Comparison of ENCODE assay signal across 11 mouse cellular contexts in the genomic region with DNA sequence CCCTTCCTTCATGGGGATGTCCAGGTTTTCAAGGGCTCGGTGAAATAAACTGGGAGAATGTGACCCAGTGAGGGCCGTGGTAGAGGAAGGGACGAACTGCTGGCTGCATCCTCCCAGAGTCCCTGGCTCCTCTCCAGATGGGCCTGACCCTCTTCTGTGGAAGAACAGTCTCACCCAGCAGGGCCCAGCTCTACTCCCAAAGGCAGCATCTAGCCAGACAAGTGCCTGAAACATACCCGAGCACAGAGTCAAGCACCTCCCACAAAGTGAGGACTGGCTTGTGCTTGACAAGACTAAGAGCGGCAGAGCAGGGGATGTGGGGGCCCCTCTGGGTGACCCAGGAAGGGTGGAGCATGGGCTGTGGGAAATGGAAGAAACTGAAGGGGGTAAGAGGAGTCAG. TPM values are rescaled to one million over a fixed set of nuclear protein-coding genes. Genes with fewer than 3 reads are reported as not detected.
DNase-seq lines count a peak whose midpoint lies in the region; ATAC-seq and TF ChIP-seq lines count a peak whose summit lies in the region.
"Had no signal": no experiment of that assay in that cellular context is flagged by ENCODE, and none has a peak within 500 bp of the region (broad histone marks: within the 10 kb centered on the region; RNA-seq: fewer than 3 reads in every experiment).

No protein-coding gene starts in this region.

- WGBS in lung, embryonic 16.5 days: 37% methylated on average over 5 of the region's 5 CpGs
- 50% methylated on average over 5 of the region's 5 CpGs for WGBS in heart, embryonic 11.5 days (ENCODE audit: insufficient replicate concordance)
- WGBS in limb, embryonic 10.5 days: 81% methylated on average over 5 of the region's 5 CpGs
- 83% methylated on average over 5 of the region's 5 CpGs for WGBS in forebrain, embryonic 12.5 days
- WGBS in forebrain, embryonic 14.5 days: 71% methylated on average over 5 of the region's 5 CpGs

- no peaks in the 10 kb centered on the region for H3K36me3 ChIP-seq in lung, embryonic 16.5 days (ENCODE audit: control insufficient read depth, insufficient read depth, low read length)
- H3K36me3 ChIP-seq in heart, embryonic 11.5 days (ENCODE audit: control insufficient read depth, insufficient read depth, low read length): no peaks in the 10 kb centered on the region
- H3K36me3 ChIP-seq in limb, embryonic 10.5 days: peaks cover 22% of the 10 kb centered on the region
- peaks cover 44% of the 10 kb centered on the region for H3K36me3 ChIP-seq in forebrain, embryonic 12.5 days (replicated peaks)
- H3K36me3 ChIP-seq in forebrain, embryonic 14.5 days (ENCODE audit: control insufficient read depth, insufficient read depth, low read length): peaks cover 52% of the 10 kb centered on the region
- H3K36me3 ChIP-seq: intestine, embryonic 15.5 days had no signal

- H3K4me1 ChIP-seq in lung, embryonic 16.5 days (replicated peaks; ENCODE audit: control insufficient read depth, insufficient read depth, low read length): no peaks in the 10 kb centered on the region
- peaks cover 16% of the 10 kb centered on the region for H3K4me1 ChIP-seq in heart, embryonic 11.5 days (ENCODE audit: control insufficient read depth, insufficient read depth, low read length)
- 0 out of 2 replicates have a peak, but pooled peaks cover 3% of the 10 kb centered on the region for H3K4me1 ChIP-seq in limb, embryonic 10.5 days
- H3K4me1 ChIP-seq in forebrain, embryonic 12.5 days: peaks cover 7% of the 10 kb centered on the region
- 0 out of 2 replicates have a peak, but pooled peaks cover 3% of the 10 kb centered on the region for H3K4me1 ChIP-seq in forebrain, embryonic 14.5 days (ENCODE audit: control insufficient read depth, insufficient read depth, low read length)

- H3K9me3 ChIP-seq in lung, embryonic 16.5 days (ENCODE audit: control insufficient read depth, low read length): no peaks in the 10 kb centered on the region
- H3K9me3 ChIP-seq in heart, embryonic 11.5 days (replicated peaks; ENCODE audit: control insufficient read depth, low read length): no peaks in the 10 kb centered on the region
- H3K9me3 ChIP-seq in limb, embryonic 10.5 days (replicated peaks): no peaks in the 10 kb centered on the region
- no peaks in the 10 kb centered on the region for H3K9me3 ChIP-seq in forebrain, embryonic 12.5 days
- H3K9me3 ChIP-seq in forebrain, embryonic 14.5 days (replicated peaks; ENCODE audit: control insufficient read depth, low read length): no peaks in the 10 kb centered on the region
- H3K9me3 ChIP-seq: intestine, embryonic 15.5 days; limb, embryonic 13.5 days; megakaryocyte, embryonic 14.5 days; neural tube, embryonic 12.5 days had no signal

- H3K4me3 ChIP-seq in lung, embryonic 16.5 days (ENCODE audit: low read length): no peak overlapping the region
- H3K4me3 ChIP-seq in gastrocnemius, adult 2 months: no peak overlapping the region
- H3K4me3 ChIP-seq in heart, embryonic 11.5 days (ENCODE audit: low read depth, low read length): no peak overlapping the region
- no peak overlapping the region for H3K4me3 ChIP-seq in limb, embryonic 10.5 days
- H3K4me3 ChIP-seq in forebrain, embryonic 12.5 days (replicated peaks): no peak overlapping the region
- H3K4me3 ChIP-seq in forebrain, embryonic 14.5 days (ENCODE audit: low read depth, low read length): no peak overlapping the region
- H3K4me3 ChIP-seq: intestine, embryonic 15.5 days; limb, embryonic 13.5 days; megakaryocyte, embryonic 14.5 days; neural tube, embryonic 12.5 days had no signal

- H3K4me2 ChIP-seq in lung, embryonic 16.5 days (ENCODE audit: low read depth, low read length): no peak overlapping the region
- H3K4me2 ChIP-seq in heart, embryonic 11.5 days: no peak overlapping the region
- no peak overlapping the region for H3K4me2 ChIP-seq in forebrain, embryonic 12.5 days
- H3K4me2 ChIP-seq in forebrain, embryonic 14.5 days (ENCODE audit: low read length): no peak overlapping the region
- H3K4me2 ChIP-seq: intestine, embryonic 15.5 days; limb, embryonic 13.5 days; neural tube, embryonic 12.5 days had no signal

- ATAC-seq in lung, embryonic 16.5 days (ENCODE audit: low read depth): peak; percentile 51; the same call in 1 of the 2 replicates
- no peak for ATAC-seq in heart, embryonic 11.5 days (replicated peaks; ENCODE audit: insufficient number of reproducible peaks, low FRiP score, low TSS enrichment)
- ATAC-seq in forebrain, embryonic 12.5 days (ENCODE audit: low FRiP score): no peak
- no peak for ATAC-seq in forebrain, embryonic 14.5 days
- ATAC-seq: intestine, embryonic 15.5 days had no signal

- H3K9ac ChIP-seq in lung, embryonic 16.5 days (ENCODE audit: low read length): no peak overlapping the region
- no peak overlapping the region for H3K9ac ChIP-seq in heart, embryonic 11.5 days (ENCODE audit: low read depth, low read length)
- no peak overlapping the region for H3K9ac ChIP-seq in forebrain, embryonic 12.5 days
- no peak overlapping the region for H3K9ac ChIP-seq in forebrain, embryonic 14.5 days (ENCODE audit: low read length)
- H3K9ac ChIP-seq: intestine, embryonic 15.5 days; limb, embryonic 13.5 days; neural tube, embryonic 12.5 days had no signal

- DNase-seq in lung, postnatal 25 days (ENCODE audit: low spot score): no peak
- peak; percentile 65 for DNase-seq in gastrocnemius, adult 2 months
- DNase-seq in limb, embryonic 10.5 days (ENCODE audit: low spot score): no peak
- DNase-seq in forebrain, embryonic 14.5 days (ENCODE audit: low spot score): no peak

- intact Hi-C loops in gastrocnemius, adult 2 months (cut with DNase I): no loop called here

- TF ChIP-seq CTCF in gastrocnemius, adult 2 months (IDR thresholded peaks at IDR 0.05): no peak

- H3K27me3 ChIP-seq in lung, embryonic 16.5 days (ENCODE audit: control insufficient read depth, insufficient read depth, low read depth, low read length): no peaks in the 10 kb centered on the region
- H3K27me3 ChIP-seq in heart, embryonic 11.5 days (ENCODE audit: control insufficient read depth, insufficient read depth, low read length): no peaks in the 10 kb centered on the region
- no peaks in the 10 kb centered on the region for H3K27me3 ChIP-seq in limb, embryonic 10.5 days (ENCODE audit: low read depth, poor library complexity, severe bottlenecking)
- H3K27me3 ChIP-seq in forebrain, embryonic 12.5 days: no peaks in the 10 kb centered on the region
- H3K27me3 ChIP-seq in forebrain, embryonic 14.5 days (replicated peaks; ENCODE audit: control insufficient read depth, insufficient read depth, low read length): no peaks in the 10 kb centered on the region
- H3K27me3 ChIP-seq: intestine, embryonic 15.5 days; limb, embryonic 13.5 days; neural tube, embryonic 12.5 days had no signal

- no peak overlapping the region for H3K27ac ChIP-seq in lung, embryonic 16.5 days (ENCODE audit: low read length)
- H3K27ac ChIP-seq in gastrocnemius, adult 2 months: no peak overlapping the region
- peak overlapping the region; percentile 50 for H3K27ac ChIP-seq in heart, embryonic 11.5 days (ENCODE audit: low read depth, low read length)
- H3K27ac ChIP-seq in limb, embryonic 10.5 days: peak overlapping the region; percentile 25; the same call in 1 of the 2 replicates
- no peak overlapping the region for H3K27ac ChIP-seq in forebrain, embryonic 12.5 days
- no peak overlapping the region for H3K27ac ChIP-seq in forebrain, embryonic 14.5 days (ENCODE audit: low read depth, low read length)
- H3K27ac ChIP-seq: intestine, embryonic 15.5 days; limb, embryonic 13.5 days; neural tube, embryonic 12.5 days had no signal

RNA-seq across cellular contexts. Expression of a gene that starts 51.6 kb away (rescaled TPM):
- polyA plus RNA-seq in lung, embryonic 16.5 days (2015; fragmentation: Nextera tagmentation; extraction: Ambion mirVana): 40.5 and 42.0 TPM in 2 replicates
- 10 to 100 TPM; 27.5 to 29.8 TPM for total RNA-seq in gastrocnemius, adult 2 months (2021)
- 40.1 and 41.8 TPM in 2 replicates for polyA plus RNA-seq in heart, embryonic 11.5 days (2014; fragmentation: Nextera tagmentation; extraction: Ambion mirVana)
- 76.4 and 88.2 TPM in 2 replicates for polyA plus RNA-seq in limb, embryonic 10.5 days (2016; fragmentation: Nextera tagmentation; extraction: Ambion mirVana)
- 58.7 and 59.2 TPM in 2 replicates for polyA plus RNA-seq in forebrain, embryonic 12.5 days (2016; fragmentation: Nextera tagmentation; extraction: Ambion mirVana)
- 54.1 and 59.5 TPM in 2 replicates for polyA plus RNA-seq in forebrain, embryonic 14.5 days (2014; fragmentation: Nextera tagmentation; extraction: Ambion mirVana)

RNA-seq across cellular contexts. Expression of a gene that starts 51.6 kb away (rescaled TPM):
- polyA plus RNA-seq in lung, embryonic 16.5 days (2015; fragmentation: Nextera tagmentation; extraction: Ambion mirVana): 28.3 and 31.0 TPM in 2 replicates
- 1 to 10 TPM; 9.0 to 9.6 TPM for total RNA-seq in gastrocnemius, adult 2 months (2021)
- 27.2 and 31.7 TPM in 2 replicates for polyA plus RNA-seq in heart, embryonic 11.5 days (2014; fragmentation: Nextera tagmentation; extraction: Ambion mirVana)
- polyA plus RNA-seq in limb, embryonic 10.5 days (2016; fragmentation: Nextera tagmentation; extraction: Ambion mirVana): 42.0 and 46.6 TPM in 2 replicates
- polyA plus RNA-seq in forebrain, embryonic 12.5 days (2016; fragmentation: Nextera tagmentation; extraction: Ambion mirVana): 33.3 and 37.0 TPM in 2 replicates
- polyA plus RNA-seq in forebrain, embryonic 14.5 days (2014; fragmentation: Nextera tagmentation; extraction: Ambion mirVana): 27.7 and 33.8 TPM in 2 replicates

Comparison
In these comparisons a context has a peak if more than half of its experiments do, and no peak if none do; other contexts are left out.
1. H3K27ac ChIP-seq: peak in heart, embryonic 11.5 days (single experiment) and limb, embryonic 10.5 days (single experiment); none in lung, embryonic 16.5 days (single experiment), gastrocnemius, adult 2 months (single experiment), forebrain, embryonic 12.5 days (single experiment) and forebrain, embryonic 14.5 days (single experiment).